Mouse (Mus musculus) C2C12 (cell line): Measurements from ENCODE around the gene Rmi1.

Experiments
- CEBPB ChIP-seq: IDR thresholded peaks from one replicate; pipeline ENCODE4 v1.6.1; 2011; ENCODE audit warnings: low read depth, mild to moderate bottlenecking, control low read depth, moderate library complexity
- CTCF ChIP-seq: IDR thresholded peaks from one replicate; pipeline ENCODE4 v1.5.1; 2011; ENCODE audit not compliant: control insufficient read depth, insufficient read depth, insufficient read length
- FOSL1 ChIP-seq: IDR thresholded peaks from one replicate; pipeline ENCODE4 v1.8.0; 2011; ENCODE audit warnings: mild to moderate bottlenecking, low read length; ENCODE audit not compliant: poor library complexity, insufficient read depth, severe bottlenecking
- MAX ChIP-seq: IDR thresholded peaks from one replicate; pipeline ENCODE4 v1.6.1; 2011; ENCODE audit warnings: mild to moderate bottlenecking, control low read depth
- MYOG ChIP-seq: IDR thresholded peaks from one replicate; pipeline ENCODE4 v1.6.1; 2011; ENCODE audit not compliant: control insufficient read depth, insufficient read length; ENCODE audit errors: extremely low read depth
- USF1 ChIP-seq: IDR thresholded peaks from one replicate; pipeline ENCODE4 v1.6.1; 2011; ENCODE audit warnings: low read depth, mild to moderate bottlenecking, control low read depth, moderate library complexity

- TF ChIP-seq CTCF (no peak), USF1 (no peak), MAX (no peak), FOSL1 (no peak), CEBPB (no peak), MYOG (no peak)
Measured at GRCm38 (mm10) chr13:58385547-58385920, 16.5 kb upstream of the Rmi1 start.
